Mouse (Mus musculus) ES-E14 (cell line): ENCODE data around the gene Tmem72. TPM values are rescaled to one million over a fixed set of nuclear protein-coding genes. Genes with fewer than 3 reads are reported as not detected.

ENCODE experiments used
- DNase-seq: peaks from one replicate; pipeline ENCODE4 v3.0.0-alpha.2; 2013; ENCODE audit warnings: low read depth, low spot score
- H3K27ac ChIP-seq: 2 replicates; pipeline ENCODE4 v1.5.1; 2012; ENCODE audit warnings: low read depth, mild to moderate bottlenecking, low read length, moderate library complexity, mixed read lengths; ENCODE audit not compliant: poor library complexity, insufficient read depth, severe bottlenecking
- H3K36me3 ChIP-seq: 2 replicates; pipeline ENCODE4 v1.6.1; 2012; ENCODE audit warnings: mild to moderate bottlenecking, low read length, moderate library complexity, mixed read lengths; ENCODE audit not compliant: control insufficient read depth, poor library complexity, insufficient read depth, severe bottlenecking
- H3K4me1 ChIP-seq, 2 experiments: fragments of 150-350 bp in 1 of 2; sonication (generic) in 1 of 2; 2 replicates each; pipeline ENCODE4 v1.6.1; 2012; ENCODE audit warnings: low read length in 2 of 2, mild to moderate bottlenecking in 1 of 2, mixed read lengths in 1 of 2; ENCODE audit not compliant: control insufficient read depth in 2 of 2, insufficient read depth in 2 of 2, poor library complexity in 1 of 2
- H3K4me3 ChIP-seq, 2 experiments: fragments of 150-350 bp in 1 of 2; sonication (generic) in 1 of 2; 2 replicates each; pipeline ENCODE4 v1.5.1; 2012; ENCODE audit warnings: low read length in 2 of 2, low read depth in 1 of 2, mild to moderate bottlenecking in 1 of 2, mixed read lengths in 1 of 2; ENCODE audit not compliant: insufficient read depth in 1 of 2, poor library complexity in 1 of 2, severe bottlenecking in 1 of 2
- H3K9ac ChIP-seq: 2 replicates; pipeline ENCODE4 v1.6.1; 2012; ENCODE audit warnings: low read depth, mild to moderate bottlenecking, low read length, mixed read lengths; ENCODE audit not compliant: poor library complexity, insufficient read depth, severe bottlenecking
- H3K9me3 ChIP-seq: fragments of 150-350 bp; sonication (generic); 2 replicates; pipeline ENCODE4 v1.6.1; 2012; ENCODE audit warnings: low read depth, mild to moderate bottlenecking, low read length; ENCODE audit not compliant: control insufficient read depth, insufficient read depth
- CHD2 ChIP-seq: IDR thresholded peaks from 2 replicates; pipeline ENCODE4 v1.6.1; 2014; ENCODE audit warnings: mild to moderate bottlenecking, low read depth, low read length, inconsistent platforms
- HCFC1 ChIP-seq: IDR thresholded peaks from 2 replicates; pipeline ENCODE4 v1.6.1; 2012; ENCODE audit warnings: low read length, inconsistent platforms, borderline replicate concordance; ENCODE audit not compliant: insufficient read depth
- MAFK ChIP-seq: IDR thresholded peaks from 2 replicates; pipeline ENCODE4 v1.6.1; 2014; ENCODE audit warnings: mild to moderate bottlenecking, low read depth, low read length, inconsistent platforms; ENCODE audit not compliant: insufficient read depth
- ZC3H11A ChIP-seq: IDR thresholded peaks from 2 replicates; pipeline ENCODE4 v1.6.1; 2012; ENCODE audit warnings: low read depth, mild to moderate bottlenecking, inconsistent platforms, low read length, borderline replicate concordance
- ZNF384 ChIP-seq: IDR thresholded peaks from 2 replicates; pipeline ENCODE4 v1.6.1; 2012; ENCODE audit warnings: low read depth, low read length, inconsistent platforms
- in situ Hi-C, 2 experiments: fragments of 600-800 bp; cut with MboI; formaldehyde crosslinking; loops; one replicate each; pipeline ENCODE4 v1.15.1; 2025; ENCODE audit warnings: low sequenced_read_pairs in 2 of 2, inconsistent platforms in 1 of 2; ENCODE audit not compliant: unreplicated experiment in 2 of 2
- total RNA-seq: library from RNA; depleted of rRNA; stranded (reverse); fragments of 300-350 nt; gene quantifications from 2 replicates; pipeline ENCODE4 v1.2.3, GENCODE M21; 2012

The Tmem72 gene
- total RNA-seq, 1 experiment, result 0.62 TPM

DNA sequence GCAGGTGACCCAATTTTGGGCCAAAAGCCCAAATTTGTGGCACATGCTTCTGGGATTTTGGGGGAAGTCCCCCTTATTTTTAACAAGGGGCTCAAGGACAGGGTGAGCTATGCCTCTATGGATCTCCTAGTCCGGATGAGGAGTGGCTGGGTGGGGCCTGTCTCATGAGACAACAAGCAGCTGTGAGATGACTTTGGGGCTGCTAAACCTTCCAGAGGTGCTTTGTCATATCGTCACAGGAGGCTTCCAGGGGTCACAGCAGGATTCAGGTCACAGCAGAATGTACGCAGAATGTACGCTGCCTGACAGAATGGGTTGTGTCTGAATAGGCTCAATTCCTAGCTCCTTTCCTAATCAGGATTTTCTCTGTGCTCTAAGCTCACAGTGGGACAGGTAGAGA lies 1.6 kb upstream of the Tmem72 start:
- Histone ChIP-seq H3K4me1 (no peaks in the 10 kb centered on the region), H3K36me3 (no peaks in the 10 kb centered on the region), H3K4me3 (no peak overlapping the region), H3K27ac (no peak overlapping the region), H3K9ac (no peak overlapping the region), H3K9me3 (no peaks in the 10 kb centered on the region)
- no peak for DNase-seq
- TF ChIP-seq CHD2, result no peak
- TF ChIP-seq ZNF384, result no peak
- TF ChIP-seq HCFC1, result no peak
- TF ChIP-seq ZC3H11A, result no peak
- no peak for TF ChIP-seq MAFK
- in situ Hi-C loops, result no loop called here

DNA sequence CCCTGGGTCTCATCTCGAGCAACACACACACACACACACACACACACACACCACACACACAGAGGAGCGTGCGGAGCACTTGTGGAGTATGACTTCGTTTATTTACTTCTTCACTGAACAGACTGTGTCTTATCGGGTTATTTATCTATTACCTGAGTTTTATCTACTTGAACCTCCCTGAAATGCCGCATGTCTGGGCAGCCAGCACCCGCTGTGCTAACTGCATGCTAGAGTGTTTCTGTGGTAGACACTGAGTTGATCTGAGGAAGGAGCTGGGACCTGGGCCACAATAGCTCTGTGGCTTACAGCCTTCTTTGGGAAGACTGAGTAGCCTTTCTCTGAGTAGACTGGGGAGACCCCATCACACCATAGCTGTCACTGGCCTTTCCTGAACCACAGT lies 1.1 kb upstream of the Tmem72 start:
- Histone ChIP-seq H3K9ac (no peak overlapping the region), H3K4me3 (no peak overlapping the region), H3K27ac (no peak overlapping the region), H3K9me3 (no peaks in the 10 kb centered on the region), H3K36me3 (no peaks in the 10 kb centered on the region), H3K4me1 (no peaks in the 10 kb centered on the region)
- in situ Hi-C loops, result no loop called here
- no peak for DNase-seq
- TF ChIP-seq CHD2 (no peak), HCFC1 (no peak), MAFK (no peak), ZC3H11A (no peak), ZNF384 (no peak)

DNA sequence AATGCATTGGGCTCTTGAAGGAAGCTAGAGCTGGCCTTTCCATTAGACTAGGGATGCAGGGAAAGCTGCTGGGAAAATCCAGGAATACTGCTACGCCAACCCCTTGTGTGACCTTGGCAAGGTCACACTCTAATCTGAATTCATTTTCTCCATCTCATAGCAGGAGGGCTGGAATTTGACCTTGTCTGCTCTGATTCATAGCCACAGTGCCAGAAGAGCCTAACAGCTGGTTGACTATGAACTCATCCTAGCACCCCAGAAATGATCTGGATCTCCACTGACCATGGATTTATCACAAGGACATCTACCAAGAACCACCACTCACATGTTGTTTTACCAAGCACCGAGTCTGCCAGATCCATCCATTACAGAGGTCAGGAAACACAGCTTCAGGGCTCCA lies 1.5 kb downstream of the Tmem72 start:
- no peaks in the 10 kb centered on the region for H3K36me3 ChIP-seq
- H3K4me1 ChIP-seq, result no peaks in the 10 kb centered on the region
- in situ Hi-C loops, result no loop called here
- H3K9ac ChIP-seq, result no peak overlapping the region
- TF ChIP-seq CHD2 (no peak), HCFC1 (no peak), ZC3H11A (no peak)
- no peaks in the 10 kb centered on the region for H3K9me3 ChIP-seq
- no peak overlapping the region for H3K4me3 ChIP-seq
- DNase-seq, result no peak
- no peak overlapping the region for H3K27ac ChIP-seq

DNA sequence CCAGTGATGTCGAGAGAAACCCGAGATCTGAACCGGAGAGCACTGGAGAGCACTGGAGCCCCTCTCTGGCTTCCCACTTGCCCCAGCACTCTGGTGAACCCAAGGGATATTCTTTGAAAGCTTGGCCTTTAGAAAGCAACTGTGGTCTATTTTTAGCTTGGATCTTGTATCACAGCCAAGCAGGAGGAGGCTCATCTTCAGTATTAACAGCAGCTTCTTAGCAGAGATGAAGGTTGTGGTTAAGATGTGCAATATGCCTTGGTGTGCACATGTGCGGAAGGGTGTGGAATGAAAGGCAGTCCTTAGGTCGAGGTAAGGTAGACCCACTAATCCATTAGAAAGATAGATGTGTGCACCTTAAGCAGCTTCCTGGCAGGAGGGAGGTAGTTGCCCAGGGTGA lies 2.1 kb downstream of the Tmem72 start:
- Histone ChIP-seq H3K36me3 (no peaks in the 10 kb centered on the region), H3K4me3 (no peak overlapping the region), H3K27ac (no peak overlapping the region), H3K9me3 (no peaks in the 10 kb centered on the region), H3K4me1 (no peaks in the 10 kb centered on the region), H3K9ac (no peak overlapping the region)
- TF ChIP-seq CHD2, result no peak
- no peak for TF ChIP-seq MAFK
- TF ChIP-seq HCFC1, result no peak
- TF ChIP-seq ZNF384, result no peak
- TF ChIP-seq ZC3H11A, result no peak
- DNase-seq, result no peak
- in situ Hi-C loops, result no loop called here

DNA sequence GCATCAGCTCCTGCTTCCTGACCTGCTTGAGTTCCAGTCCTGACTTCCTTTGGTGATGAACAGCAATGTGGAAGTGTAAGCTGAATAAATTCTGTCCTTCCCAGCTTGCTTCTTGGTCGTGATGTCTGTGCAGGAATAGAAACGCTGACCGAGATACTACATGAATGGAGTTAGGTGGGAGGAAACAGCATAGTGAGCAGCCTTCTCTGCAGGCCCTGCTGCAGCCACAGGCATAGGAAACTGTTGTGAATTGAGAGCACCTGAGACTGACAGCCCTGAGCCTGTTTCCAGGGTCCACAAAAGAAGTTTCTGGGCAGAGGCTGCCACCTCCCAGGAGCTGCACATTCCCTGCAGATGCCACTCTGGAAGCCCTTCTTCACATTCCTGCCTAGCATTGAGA lies 2.7 kb downstream of the Tmem72 start:
- in situ Hi-C loops, result no loop called here

More for the DNA sequence above, 2.7 kb downstream of the Tmem72 start:
- no peak overlapping the region for H3K9ac ChIP-seq
- no peak overlapping the region for H3K4me3 ChIP-seq
- H3K4me1 ChIP-seq, result no peaks in the 10 kb centered on the region
- no peaks in the 10 kb centered on the region for H3K9me3 ChIP-seq
- DNase-seq, result no peak
- TF ChIP-seq ZNF384 (no peak), HCFC1 (no peak), ZC3H11A (no peak), MAFK (no peak), CHD2 (no peak)
- H3K36me3 ChIP-seq, result no peaks in the 10 kb centered on the region
- H3K27ac ChIP-seq, result no peak overlapping the region
